Mouse (Mus musculus) limb, embryonic 13.5 days (tissue): ENCODE results near the gene Hoga1. TPM values are rescaled to one million over a fixed set of nuclear protein-coding genes. Genes with fewer than 3 reads are reported as not detected.

ENCODE experiments used
- ATAC-seq: fragments of 200-750 bp; cut with Nextera tagmentation; 2 replicates; pipeline ENCODE4 v1.8.0; 2017; ENCODE audit warnings: low read depth, moderate number of reproducible peaks, moderate TSS enrichment; ENCODE audit not compliant: low FRiP score
- H3K27ac ChIP-seq: fragments of 300-500 bp; sonication (generic); 2 replicates; pipeline ENCODE4 v1.5.1; 2015; ENCODE audit warnings: inconsistent platforms, mild to moderate bottlenecking, moderate library complexity
- H3K27me3 ChIP-seq: fragments of 300-500 bp; sonication (generic); 2 replicates; pipeline ENCODE4 v1.6.1; 2015; ENCODE audit warnings: mild to moderate bottlenecking, inconsistent platforms
- H3K36me3 ChIP-seq: fragments of 300-500 bp; sonication (generic); 2 replicates; pipeline ENCODE4 v1.6.1; 2015; ENCODE audit warnings: inconsistent platforms, mild to moderate bottlenecking, moderate library complexity
- H3K4me1 ChIP-seq: fragments of 300-500 bp; sonication (generic); 2 replicates; pipeline ENCODE4 v1.6.1; 2015; ENCODE audit warnings: inconsistent platforms
- H3K4me2 ChIP-seq: fragments of 300-500 bp; sonication (generic); replicated peaks from 2 replicates; pipeline ENCODE4 v1.6.1; 2015; ENCODE audit warnings: inconsistent platforms, mild to moderate bottlenecking, moderate library complexity
- H3K4me3 ChIP-seq: fragments of 300-500 bp; sonication (generic); 2 replicates; pipeline ENCODE4 v1.5.1; 2015; ENCODE audit warnings: moderate library complexity, mild to moderate bottlenecking, inconsistent platforms
- H3K9ac ChIP-seq: fragments of 300-500 bp; sonication (generic); 2 replicates; pipeline ENCODE4 v1.6.1; 2015; ENCODE audit warnings: mild to moderate bottlenecking, inconsistent platforms
- H3K9me3 ChIP-seq: fragments of 300-500 bp; sonication (generic); 2 replicates; pipeline ENCODE4 v1.6.1; 2016; ENCODE audit warnings: inconsistent platforms
- WGBS: fragments of 180-500 bp; shearing (Covaris S2); methylation state at CpG from one replicate; pipeline ENCODE4 v1.1.7; 2015; 5-methylcytosine and 5-hydroxymethylcytosine counted together
- polyA plus RNA-seq: library from polyadenylated mRNA; unstranded; fragments of >200 nt; fragmentation: Nextera tagmentation; extraction: Ambion mirVana; gene quantifications from 2 replicates; pipeline ENCODE4 v1.2.1, GENCODE M21; 2015

Gene Hoga1
- polyA plus RNA-seq, 1 experiment from 2014 or later = 1.6 TPM

GRCm38 (mm10) chr19:42010436-42010835 is 35.0 kb upstream of the Hoga1 start:
- no peak overlapping the region for H3K9ac ChIP-seq
- ATAC-seq = no peak
- WGBS = 71% methylated on average over 4 of the region's 4 CpGs

GRCm38 (mm10) chr19:42011123-42011522 is 34.3 kb upstream of the Hoga1 start:
- WGBS = 81% methylated on average over 7 of the region's 7 CpGs
- ATAC-seq = no peak

More at GRCm38 (mm10) chr19:42010436-42010835, 35.0 kb upstream of the Hoga1 start:
- H3K4me1 ChIP-seq = peaks cover 45% of the 10 kb centered on the region
- H3K27ac ChIP-seq = no peak overlapping the region
- H3K4me3 ChIP-seq = no peak overlapping the region
- no peak overlapping the region for H3K4me2 ChIP-seq
- no peaks in the 10 kb centered on the region for H3K9me3 ChIP-seq
- no peaks in the 10 kb centered on the region for H3K27me3 ChIP-seq
- H3K36me3 ChIP-seq = peaks cover 7% of the 10 kb centered on the region; the same call in 1 of the 2 replicates

DNA sequence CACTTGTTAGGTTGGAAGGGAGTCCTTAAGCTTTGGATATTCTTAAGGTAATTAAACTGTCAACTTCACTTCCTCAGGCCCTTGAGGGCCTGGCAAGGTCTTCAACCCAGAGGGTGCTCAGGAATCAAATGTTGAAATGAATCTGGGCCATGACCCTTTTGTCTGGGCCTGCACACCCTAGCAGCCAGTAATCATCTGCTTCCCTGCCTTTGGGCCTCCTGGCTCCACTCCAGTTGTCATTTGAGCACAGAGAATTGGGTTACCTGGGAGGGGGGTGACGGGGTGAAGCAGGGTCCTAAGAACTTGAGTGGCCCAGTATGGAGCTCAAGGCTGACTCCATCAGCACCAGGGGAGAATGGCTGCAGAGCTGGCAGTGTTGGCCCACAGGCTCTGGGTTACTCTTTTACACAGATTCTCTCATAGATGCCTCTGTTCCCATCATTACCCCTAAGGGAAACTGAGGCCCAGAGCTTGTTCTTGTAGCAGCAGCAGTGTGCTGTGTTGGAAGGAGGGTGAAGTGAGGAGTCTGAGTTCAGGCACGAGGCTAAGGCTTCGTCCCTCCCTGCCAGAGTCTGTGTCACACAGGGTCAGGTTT is 31.1 kb upstream of the Hoga1 start:
- H3K27ac ChIP-seq = no peak overlapping the region
- 80% methylated on average over 3 of the region's 3 CpGs for WGBS
- no peak overlapping the region for H3K4me2 ChIP-seq
- H3K4me1 ChIP-seq = peaks cover 52% of the 10 kb centered on the region
- no peaks in the 10 kb centered on the region for H3K27me3 ChIP-seq
- no peak for ATAC-seq
- H3K36me3 ChIP-seq = peaks cover 7% of the 10 kb centered on the region; the same call in 1 of the 2 replicates
- H3K4me3 ChIP-seq = no peak overlapping the region
- no peak overlapping the region for H3K9ac ChIP-seq
- no peaks in the 10 kb centered on the region for H3K9me3 ChIP-seq

More at GRCm38 (mm10) chr19:42011123-42011522, 34.3 kb upstream of the Hoga1 start:
- Histone ChIP-seq H3K9ac (no peak overlapping the region), H3K4me3 (no peak overlapping the region), H3K36me3 (peaks cover 7% of the 10 kb centered on the region; the same call in 1 of the 2 replicates), H3K27me3 (no peaks in the 10 kb centered on the region), H3K9me3 (no peaks in the 10 kb centered on the region), H3K4me1 (peaks cover 45% of the 10 kb centered on the region), H3K27ac (no peak overlapping the region), H3K4me2 (no peak overlapping the region)

GRCm38 (mm10) chr19:42015001-42015400 is 30.4 kb upstream of the Hoga1 start:
- Histone ChIP-seq H3K9me3 (no peaks in the 10 kb centered on the region), H3K4me3 (no peak overlapping the region), H3K27ac (no peak overlapping the region), H3K4me1 (peaks cover 46% of the 10 kb centered on the region), H3K9ac (no peak overlapping the region), H3K4me2 (no peak overlapping the region), H3K27me3 (no peaks in the 10 kb centered on the region), H3K36me3 (peaks cover 7% of the 10 kb centered on the region; the same call in 1 of the 2 replicates)
- 84% methylated on average over 6 of the region's 6 CpGs for WGBS
- ATAC-seq = no peak

DNA sequence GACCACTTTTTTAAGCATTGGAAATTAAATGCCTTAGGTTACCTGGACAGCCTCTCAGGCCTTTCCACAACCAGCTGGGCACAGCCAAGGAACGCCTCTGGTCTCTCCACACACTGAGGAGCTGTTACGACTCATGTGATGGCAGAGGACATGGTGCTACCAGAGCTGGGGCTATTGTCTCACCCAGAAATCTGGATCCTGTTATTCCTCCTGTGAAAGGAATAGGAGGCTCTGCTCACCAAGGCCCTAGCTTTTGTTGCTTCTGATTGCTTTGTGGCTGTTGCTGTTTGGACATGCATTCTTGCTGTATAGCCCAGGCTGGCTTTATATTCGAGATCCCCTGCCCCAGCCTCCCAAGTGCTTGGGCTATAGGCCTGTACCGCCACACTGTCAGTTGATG is 29.2 kb upstream of the Hoga1 start:
- Histone ChIP-seq H3K4me1 (peaks cover 47% of the 10 kb centered on the region), H3K9me3 (no peaks in the 10 kb centered on the region), H3K36me3 (peaks cover 7% of the 10 kb centered on the region; the same call in 1 of the 2 replicates), H3K27me3 (no peaks in the 10 kb centered on the region), H3K4me2 (no peak overlapping the region), H3K27ac (peak overlapping the region; percentile 75), H3K9ac (peak overlapping the region; percentile 39; the same call in 1 of the 2 replicates), H3K4me3 (no peak overlapping the region)
- ATAC-seq = no peak
- WGBS = 65% methylated on average over 4 of the region's 4 CpGs

DNA sequence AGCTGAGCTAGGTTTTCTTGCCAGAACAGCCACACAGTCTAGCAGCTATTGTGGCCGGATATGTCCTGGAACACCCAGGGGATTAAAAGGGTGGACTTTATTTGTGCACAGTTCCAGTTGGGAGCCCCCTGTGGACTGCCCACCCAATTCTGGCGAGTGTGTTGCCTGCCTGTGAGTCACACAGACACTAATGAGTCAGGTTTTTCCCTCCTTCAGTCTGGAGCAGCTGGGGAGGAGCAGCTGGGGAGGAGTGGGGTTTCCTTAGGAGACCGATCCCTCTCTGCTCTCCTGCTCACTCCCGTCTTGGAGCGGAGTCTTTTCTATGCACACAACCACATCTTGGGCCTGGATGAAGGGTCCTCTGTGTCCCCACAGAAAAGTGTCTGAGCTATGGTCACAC is 28.6 kb upstream of the Hoga1 start:
- H3K9ac ChIP-seq = peak overlapping the region; percentile 39
- peak overlapping the region; percentile 88 for H3K27ac ChIP-seq
- ATAC-seq = 0 out of 2 replicates have a peak, but pooled peaks have one; percentile 18
- no peak overlapping the region for H3K4me3 ChIP-seq
- WGBS = 49% methylated on average over 5 of the region's 5 CpGs
- H3K4me2 ChIP-seq = no peak overlapping the region
- H3K36me3 ChIP-seq = peaks cover 3% of the 10 kb centered on the region; the same call in 1 of the 2 replicates
- peaks cover 51% of the 10 kb centered on the region for H3K4me1 ChIP-seq
- H3K27me3 ChIP-seq = no peaks in the 10 kb centered on the region
- no peaks in the 10 kb centered on the region for H3K9me3 ChIP-seq

DNA sequence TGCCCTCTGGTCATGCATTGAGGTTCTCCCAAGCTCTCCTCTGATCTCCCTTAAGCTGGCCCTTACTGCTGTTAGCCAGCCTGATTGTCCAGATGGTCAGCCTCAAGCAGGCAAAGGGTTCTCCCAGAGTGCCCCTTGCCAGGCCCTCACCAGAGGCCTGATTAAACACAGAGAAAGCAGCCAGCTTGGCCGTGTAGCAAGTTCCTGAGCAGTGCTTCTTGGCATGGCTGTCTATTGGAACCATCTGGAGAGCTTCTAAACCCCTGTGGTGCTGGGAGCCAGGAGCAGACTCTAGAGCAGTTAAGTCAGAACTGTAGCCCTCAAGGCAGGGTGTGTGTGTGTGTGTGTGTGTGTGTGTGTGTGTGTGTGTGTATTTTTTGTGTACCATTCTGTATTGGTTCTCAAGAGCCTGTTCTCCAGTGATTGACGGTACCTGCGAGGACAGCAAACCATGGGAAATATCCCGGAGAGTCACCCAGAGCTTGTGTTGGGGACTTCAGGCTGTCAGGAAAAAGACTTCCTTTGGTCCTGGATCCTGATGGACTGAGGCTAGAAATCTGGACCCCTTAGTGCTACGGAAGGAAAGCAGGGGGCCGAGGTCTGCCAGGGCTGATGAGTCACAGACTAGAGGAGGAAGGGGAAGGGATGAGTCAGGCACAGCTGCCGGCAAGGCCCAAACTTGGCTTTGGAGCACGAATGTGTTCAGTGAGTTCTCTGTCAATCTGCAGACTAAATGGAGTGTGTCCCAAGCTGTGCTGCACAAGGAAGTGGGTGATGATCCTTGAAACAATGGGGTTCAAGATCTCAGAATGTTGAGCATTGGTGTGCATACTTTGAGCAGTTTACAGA is 27.8 kb upstream of the Hoga1 start:
- Histone ChIP-seq H3K27me3 (no peaks in the 10 kb centered on the region), H3K4me2 (no peak overlapping the region), H3K9ac (peak overlapping the region; percentile 39), H3K4me3 (no peak overlapping the region), H3K4me1 (peaks cover 58% of the 10 kb centered on the region), H3K36me3 (no peaks in the 10 kb centered on the region), H3K9me3 (no peaks in the 10 kb centered on the region), H3K27ac (peak overlapping the region; percentile 88)
- 69% methylated on average over 8 of the region's 8 CpGs for WGBS
- 0 out of 2 replicates have a peak, but pooled peaks have one; percentile 37 for ATAC-seq

DNA sequence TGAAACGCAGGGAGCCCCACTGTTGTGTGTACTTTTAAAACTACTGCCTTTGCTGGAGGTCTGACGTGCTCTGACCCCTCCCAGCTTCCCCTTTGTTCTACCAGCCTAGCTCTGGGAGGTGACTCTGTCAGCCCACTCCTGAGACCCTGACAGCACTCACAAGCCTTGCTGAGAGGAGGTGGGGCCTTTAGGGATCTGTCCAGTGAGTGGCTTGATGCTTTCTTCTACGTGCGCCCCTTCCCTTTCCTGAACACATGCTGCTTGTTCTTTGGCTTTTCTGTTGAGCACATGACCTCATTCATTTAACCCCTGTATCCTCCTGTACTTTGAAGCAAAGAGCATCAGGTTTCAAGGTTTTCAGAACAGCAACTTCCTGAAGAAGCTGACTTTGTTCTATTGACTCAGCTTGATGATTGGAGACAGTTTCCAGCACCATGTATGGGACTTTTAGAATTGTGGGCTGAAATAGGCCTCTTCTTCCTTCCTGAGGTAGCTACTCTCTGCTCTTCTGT is 26.3 kb upstream of the Hoga1 start:
- Histone ChIP-seq H3K4me2 (no peak overlapping the region), H3K27me3 (no peaks in the 10 kb centered on the region), H3K9ac (no peak overlapping the region), H3K4me1 (peaks cover 57% of the 10 kb centered on the region), H3K36me3 (no peaks in the 10 kb centered on the region), H3K27ac (peak overlapping the region; percentile 61; the same call in 1 of the 2 replicates), H3K4me3 (no peak overlapping the region), H3K9me3 (no peaks in the 10 kb centered on the region)
- 40% methylated on average over 4 of the region's 4 CpGs for WGBS
- ATAC-seq = no peak

DNA sequence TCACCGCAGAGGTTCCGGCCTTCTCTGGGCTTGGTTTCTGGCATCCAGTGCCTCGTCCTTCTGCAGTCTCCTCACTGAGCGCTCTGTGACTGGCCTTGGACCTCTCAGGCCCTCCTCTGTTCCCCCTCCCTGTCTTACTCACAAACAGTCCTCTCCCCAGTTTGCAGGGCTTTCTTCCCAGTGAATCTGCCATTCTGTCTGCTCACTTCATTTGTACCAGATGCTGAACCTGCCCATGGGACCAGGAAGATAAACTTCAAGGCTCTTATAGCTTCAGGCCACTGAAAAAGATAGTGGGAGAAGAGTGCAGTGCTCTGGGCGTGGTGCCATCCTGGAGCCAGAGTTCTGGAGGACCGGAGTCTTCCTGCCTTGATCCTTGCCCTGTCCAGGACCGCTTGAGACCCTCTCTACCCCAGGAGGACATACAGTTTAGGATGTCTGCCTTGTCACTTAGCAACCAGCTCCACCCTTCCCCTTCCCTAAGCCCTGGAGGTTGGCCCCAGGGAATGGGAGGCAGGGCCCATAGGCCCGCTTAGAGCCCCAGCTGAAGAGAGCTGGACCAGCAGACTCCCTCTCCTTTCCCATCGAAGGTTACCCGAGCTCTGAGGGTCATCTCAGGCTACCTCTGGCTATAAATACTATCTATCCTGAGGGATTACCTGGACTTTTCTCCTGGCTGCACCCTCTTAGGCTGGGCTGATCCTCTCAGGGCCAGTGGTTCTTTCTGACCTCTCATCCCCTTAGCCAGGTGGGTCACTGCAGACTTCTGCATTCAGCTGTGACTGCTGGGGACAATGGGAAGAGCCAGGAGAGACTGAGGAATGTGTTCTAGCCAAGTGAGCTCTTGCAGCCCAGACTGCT is 23.5 kb upstream of the Hoga1 start:
- no peaks in the 10 kb centered on the region for H3K36me3 ChIP-seq
- 70% methylated on average over 10 of the region's 10 CpGs for WGBS
- ATAC-seq = no peak
- no peak overlapping the region for H3K4me2 ChIP-seq
- H3K4me3 ChIP-seq = no peak overlapping the region
- 0 out of 2 replicates have a peak overlapping the region, but pooled peaks have one; percentile 0 for H3K27ac ChIP-seq
- no peak overlapping the region for H3K9ac ChIP-seq
- H3K4me1 ChIP-seq = peaks cover 35% of the 10 kb centered on the region
- H3K27me3 ChIP-seq = no peaks in the 10 kb centered on the region
- H3K9me3 ChIP-seq = no peaks in the 10 kb centered on the region

- H3K9ac ChIP-seq = no peak overlapping the region
- no peaks in the 10 kb centered on the region for H3K27me3 ChIP-seq
- H3K9me3 ChIP-seq = no peaks in the 10 kb centered on the region
- WGBS = 77% methylated on average over 2 of the region's 2 CpGs
- no peak overlapping the region for H3K4me3 ChIP-seq
- H3K4me2 ChIP-seq = no peak overlapping the region
- no peaks in the 10 kb centered on the region for H3K36me3 ChIP-seq
- no peak for ATAC-seq
- H3K4me1 ChIP-seq = peaks cover 30% of the 10 kb centered on the region
- no peak overlapping the region for H3K27ac ChIP-seq
These were observed 22.9 kb upstream of the Hoga1 start for GRCm38 (mm10) chr19:42022542-42022848.

GRCm38 (mm10) chr19:42026158-42026557 is 19.3 kb upstream of the Hoga1 start:
- Histone ChIP-seq H3K36me3 (no peaks in the 10 kb centered on the region), H3K4me3 (no peak overlapping the region), H3K4me1 (peaks cover 11% of the 10 kb centered on the region; the same call in 1 of the 2 replicates), H3K9ac (no peak overlapping the region), H3K27me3 (no peaks in the 10 kb centered on the region), H3K9me3 (no peaks in the 10 kb centered on the region), H3K27ac (no peak overlapping the region), H3K4me2 (no peak overlapping the region)
- WGBS = 5% methylated on average over 5 of the region's 5 CpGs
- peak; percentile 52; the same call in 1 of the 2 replicates for ATAC-seq
